Mouse (Mus musculus): ENCODE measurements around the gene Actrt2. TPM values are rescaled to one million over a fixed set of nuclear protein-coding genes. Genes with fewer than 3 reads are reported as not detected.

Actrt2 gene
- polyA plus RNA-seq (2015; fragmentation: Nextera tagmentation; extraction: Ambion mirVana), result not detected in 2 replicates

DNA sequence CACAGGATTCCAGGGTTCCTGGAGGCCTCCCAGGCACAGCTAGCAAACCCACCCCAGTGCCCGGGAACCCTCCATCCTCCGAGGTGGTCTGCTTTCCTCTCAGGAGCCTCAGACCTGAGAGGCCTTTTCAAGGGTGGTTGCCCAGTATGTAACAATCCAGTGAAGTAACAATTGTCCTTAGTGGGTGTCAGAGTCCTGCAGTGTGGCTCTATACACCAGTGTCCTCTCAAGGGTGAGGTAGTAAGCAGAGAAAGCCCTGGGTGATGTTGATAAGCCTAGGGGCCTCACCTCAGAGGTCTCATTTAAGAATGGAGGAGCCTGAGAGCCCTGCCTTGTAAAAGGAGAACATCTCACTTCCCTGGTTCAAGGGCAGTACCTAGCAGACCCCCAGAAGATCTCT is at the start of gene Actrt2:
TSS of gene Actrt2 (minus strand) at position 101 of the 400 bp plus-strand sequence.
- H3K27me3 ChIP-seq (replicated peaks; ENCODE audit: insufficient read depth, low read length), result no peaks in the 10 kb centered on the region

DNA sequence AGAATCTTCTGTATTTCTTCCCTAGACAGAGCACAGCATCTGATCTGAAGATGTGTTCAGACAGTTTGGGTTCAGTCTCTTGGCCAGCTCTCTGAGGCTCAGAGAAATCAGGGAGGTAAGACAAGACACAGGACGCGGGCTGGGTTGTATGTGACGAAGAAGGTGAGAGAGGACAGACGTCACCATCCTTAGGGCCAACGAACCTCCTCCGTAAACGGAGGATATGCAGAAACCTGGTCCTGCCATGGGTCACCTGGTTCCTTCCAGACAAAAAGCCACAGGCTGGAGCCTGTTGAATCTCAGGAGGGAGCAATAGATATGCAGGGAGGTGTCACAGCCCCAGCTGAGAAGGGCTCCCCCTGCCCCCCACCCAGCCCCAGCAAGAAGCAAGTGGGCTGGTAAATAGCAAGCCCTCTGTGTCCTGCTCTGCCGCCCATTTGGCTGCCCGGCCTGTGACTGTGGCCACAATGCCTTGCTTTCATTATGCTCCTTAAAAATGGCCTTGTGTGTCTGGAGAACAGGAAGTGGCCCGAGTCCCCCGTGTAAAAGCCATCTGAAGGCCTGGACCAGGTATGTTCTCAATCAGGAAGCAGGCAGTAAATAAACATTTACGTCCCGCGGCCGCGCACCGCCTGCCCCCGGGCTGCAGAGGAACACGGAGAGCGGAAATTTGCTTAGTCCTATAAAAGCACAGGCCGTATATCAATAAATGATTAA is 41.9 kb upstream of the Actrt2 start:
- Histone ChIP-seq H3K4me1 (ENCODE audit: insufficient read depth, low read depth, low read length) (no peaks in the 10 kb centered on the region), H3K36me3 (ENCODE audit: insufficient read depth, low read length) (no peaks in the 10 kb centered on the region), H3K27ac (ENCODE audit: low read length) (no peak overlapping the region), H3K9ac (replicated peaks; ENCODE audit: low read depth) (no peak overlapping the region), H3K27me3 (replicated peaks; ENCODE audit: insufficient read depth, low read length) (no peaks in the 10 kb centered on the region), H3K4me2 (replicated peaks; ENCODE audit: low read depth, low read length) (no peak overlapping the region), H3K9me3 (ENCODE audit: low read length) (no peaks in the 10 kb centered on the region), H3K4me3 (ENCODE audit: low read depth, low read length) (no peak overlapping the region)
- DNase-seq (ENCODE audit: low spot score), result no peak
- ATAC-seq, result no peak
- 38% methylated on average over 21 of the region's 21 CpGs for WGBS
- TF ChIP-seq EP300 (IDR thresholded peaks at IDR 0.05), result no peak
- TF ChIP-seq CTCF (IDR thresholded peaks at IDR 0.05), result no peak

More for the DNA sequence above, at the start of gene Actrt2:
- WGBS, result 91% methylated on average over 2 of the region's 2 CpGs
- Histone ChIP-seq H3K9me3 (ENCODE audit: low read length) (no peaks in the 10 kb centered on the region), H3K27ac (ENCODE audit: low read length) (no peak within 1 kb of the TSS), H3K4me3 (ENCODE audit: low read depth, low read length) (no peak within 1 kb of the TSS), H3K36me3 (ENCODE audit: insufficient read depth, low read length) (no peaks in the 10 kb centered on the region), H3K9ac (replicated peaks; ENCODE audit: low read depth) (no peak within 1 kb of the TSS), H3K4me1 (ENCODE audit: insufficient read depth, low read depth, low read length) (no peaks in the 10 kb centered on the region), H3K4me2 (replicated peaks; ENCODE audit: low read depth, low read length) (no peak within 1 kb of the TSS)
- DNase-seq (ENCODE audit: low spot score) (no peak), ATAC-seq (no peak)
- no peak for TF ChIP-seq EP300 (IDR thresholded peaks at IDR 0.05)
- no peak for TF ChIP-seq CTCF (IDR thresholded peaks at IDR 0.05)

- Histone ChIP-seq H3K9me3 (ENCODE audit: low read length) (no peaks in the 10 kb centered on the region), H3K4me1 (ENCODE audit: insufficient read depth, low read depth, low read length) (no peaks in the 10 kb centered on the region), H3K4me2 (replicated peaks; ENCODE audit: low read depth, low read length) (no peak overlapping the region), H3K27ac (ENCODE audit: low read length) (no peak overlapping the region), H3K4me3 (ENCODE audit: low read depth, low read length) (no peak overlapping the region), H3K9ac (replicated peaks; ENCODE audit: low read depth) (no peak overlapping the region), H3K27me3 (replicated peaks; ENCODE audit: insufficient read depth, low read length) (no peaks in the 10 kb centered on the region), H3K36me3 (ENCODE audit: insufficient read depth, low read length) (no peaks in the 10 kb centered on the region)
- WGBS, result 51% methylated on average over 2 of the region's 2 CpGs
- DNase-seq (ENCODE audit: low spot score) (no peak), ATAC-seq (no peak)
- TF ChIP-seq CTCF (IDR thresholded peaks at IDR 0.05), result no peak
- TF ChIP-seq EP300 (IDR thresholded peaks at IDR 0.05), result no peak
Measured at GRCm38 (mm10) chr4:154708811-154709210, 41.1 kb upstream of the Actrt2 start.

DNA sequence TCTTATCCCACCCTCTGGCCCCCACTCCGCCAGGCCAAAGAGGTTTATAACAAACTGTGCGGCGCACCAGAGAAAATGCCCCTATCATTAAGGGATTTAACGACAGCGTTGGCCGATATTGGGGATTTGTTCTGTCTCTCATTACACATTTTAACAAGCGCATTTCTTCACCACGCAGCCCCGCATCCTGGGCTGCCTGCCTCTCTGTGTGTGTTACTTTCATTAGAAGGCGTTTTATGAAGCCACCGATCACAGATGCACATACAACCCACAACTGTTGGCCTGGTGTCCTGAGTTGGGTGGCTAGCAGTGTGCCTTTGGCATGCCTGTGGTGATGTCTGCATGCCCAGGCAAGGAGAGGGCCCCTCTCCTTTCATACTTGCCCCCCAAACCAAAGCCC is 40.6 kb upstream of the Actrt2 start:
- no peak for TF ChIP-seq EP300 (IDR thresholded peaks at IDR 0.05)
- TF ChIP-seq CTCF (IDR thresholded peaks at IDR 0.05), result no peak
- Histone ChIP-seq H3K9ac (replicated peaks; ENCODE audit: low read depth) (no peak overlapping the region), H3K4me2 (replicated peaks; ENCODE audit: low read depth, low read length) (no peak overlapping the region), H3K27me3 (replicated peaks; ENCODE audit: insufficient read depth, low read length) (no peaks in the 10 kb centered on the region), H3K4me1 (ENCODE audit: insufficient read depth, low read depth, low read length) (no peaks in the 10 kb centered on the region), H3K4me3 (ENCODE audit: low read depth, low read length) (no peak overlapping the region), H3K36me3 (ENCODE audit: insufficient read depth, low read length) (no peaks in the 10 kb centered on the region), H3K27ac (ENCODE audit: low read length) (no peak overlapping the region), H3K9me3 (ENCODE audit: low read length) (no peaks in the 10 kb centered on the region)
- ATAC-seq, result no peak
- no peak for DNase-seq (ENCODE audit: low spot score)
- 86% methylated on average over 11 of the region's 11 CpGs for WGBS

DNA sequence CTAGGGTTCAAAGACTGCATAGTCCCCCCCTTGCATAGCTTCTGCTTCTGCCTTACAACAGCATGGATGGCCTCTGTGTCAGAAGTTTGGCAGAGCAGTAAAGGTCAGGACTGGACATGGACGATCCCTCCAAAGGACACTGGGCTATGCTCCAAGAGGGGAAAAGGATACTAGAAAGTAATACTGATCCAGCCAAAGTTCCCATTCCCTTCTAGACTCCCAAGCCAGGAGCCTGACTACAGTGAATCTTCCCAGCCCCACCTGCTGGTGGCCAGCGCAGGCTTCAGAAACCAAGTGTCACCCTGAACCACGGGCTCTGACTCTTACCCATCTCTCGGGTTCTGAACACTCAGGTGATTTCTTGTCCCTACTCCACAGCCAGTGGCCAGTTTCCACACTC is 39.9 kb upstream of the Actrt2 start:
- H3K9ac ChIP-seq (replicated peaks; ENCODE audit: low read depth), result no peak overlapping the region
- 73% methylated on average over 4 of the region's 4 CpGs for WGBS
- no peak for TF ChIP-seq CTCF (IDR thresholded peaks at IDR 0.05)
- TF ChIP-seq EP300 (IDR thresholded peaks at IDR 0.05), result no peak
- no peaks in the 10 kb centered on the region for H3K36me3 ChIP-seq (ENCODE audit: insufficient read depth, low read length)
- no peak overlapping the region for H3K4me2 ChIP-seq (replicated peaks; ENCODE audit: low read depth, low read length)
- ATAC-seq (no peak), DNase-seq (ENCODE audit: low spot score) (no peak)
- H3K27ac ChIP-seq (ENCODE audit: low read length), result no peak overlapping the region
- H3K9me3 ChIP-seq (ENCODE audit: low read length), result no peaks in the 10 kb centered on the region
- no peaks in the 10 kb centered on the region for H3K4me1 ChIP-seq (ENCODE audit: insufficient read depth, low read depth, low read length)
- no peaks in the 10 kb centered on the region for H3K27me3 ChIP-seq (replicated peaks; ENCODE audit: insufficient read depth, low read length)
- H3K4me3 ChIP-seq (ENCODE audit: low read depth, low read length), result no peak overlapping the region

DNA sequence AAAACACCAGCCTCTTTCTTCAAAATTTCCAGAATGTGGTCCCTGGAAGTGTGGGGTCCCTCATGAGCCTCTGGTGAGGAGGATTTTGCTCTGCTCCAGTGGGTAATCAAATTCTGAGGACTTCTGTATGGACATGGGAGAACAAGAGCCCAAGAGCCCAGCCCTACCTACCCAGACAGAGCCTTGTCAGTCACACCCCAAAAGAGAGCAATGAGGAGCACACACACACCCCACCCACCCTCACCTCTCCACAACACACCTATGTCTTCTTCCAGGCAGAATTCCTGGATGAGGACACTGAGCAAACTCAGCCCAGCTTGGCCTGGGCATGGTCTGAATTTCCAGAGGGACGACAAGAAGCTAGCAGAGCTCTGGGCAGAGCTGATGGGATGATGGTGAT is 38.8 kb upstream of the Actrt2 start:
- TF ChIP-seq EP300 (IDR thresholded peaks at IDR 0.05) (no peak), CTCF (IDR thresholded peaks at IDR 0.05) (no peak)
- ATAC-seq (no peak), DNase-seq (ENCODE audit: low spot score) (no peak)
- H3K9me3 ChIP-seq (ENCODE audit: low read length), result no peaks in the 10 kb centered on the region
- no peak overlapping the region for H3K27ac ChIP-seq (ENCODE audit: low read length)
- no peak overlapping the region for H3K4me3 ChIP-seq (ENCODE audit: low read depth, low read length)
- WGBS, result 58% methylated on average over 1 of the region's 1 CpGs
- H3K9ac ChIP-seq (replicated peaks; ENCODE audit: low read depth), result no peak overlapping the region
- H3K4me1 ChIP-seq (ENCODE audit: insufficient read depth, low read depth, low read length), result no peaks in the 10 kb centered on the region
- no peaks in the 10 kb centered on the region for H3K27me3 ChIP-seq (replicated peaks; ENCODE audit: insufficient read depth, low read length)
- no peak overlapping the region for H3K4me2 ChIP-seq (replicated peaks; ENCODE audit: low read depth, low read length)
- H3K36me3 ChIP-seq (ENCODE audit: insufficient read depth, low read length), result no peaks in the 10 kb centered on the region

Data from lung, postnatal 0 days (tissue).